Mouse (Mus musculus) testis, adult 2 months (tissue): ENCODE measurements around the gene Map1b. TPM values are rescaled to one million over a fixed set of nuclear protein-coding genes. Genes with fewer than 3 reads are reported as not detected.

ENCODE experiments used
- H3K27ac ChIP-seq: fragments of 200-500 bp; 2 replicates; pipeline ENCODE4 v1.5.1; 2012; ENCODE audit warnings: low read depth, low read length; ENCODE audit not compliant: control insufficient read depth, insufficient read depth
- H3K27me3 ChIP-seq: fragments of 200-500 bp; 2 replicates; pipeline ENCODE4 v1.6.1; 2012; ENCODE audit warnings: mild to moderate bottlenecking, low read length, moderate library complexity; ENCODE audit not compliant: control insufficient read depth, insufficient read depth
- H3K36me3 ChIP-seq: fragments of 200-500 bp; 2 replicates; pipeline ENCODE4 v1.6.1; 2012; ENCODE audit warnings: mild to moderate bottlenecking, low read length; ENCODE audit not compliant: control insufficient read depth, insufficient read depth
- H3K4me1 ChIP-seq: fragments of 200-500 bp; 2 replicates; pipeline ENCODE4 v1.6.1; 2012; ENCODE audit warnings: low read length; ENCODE audit not compliant: control insufficient read depth, insufficient read depth
- H3K4me3 ChIP-seq: fragments of 200-500 bp; 2 replicates; pipeline ENCODE4 v1.5.1; 2012; ENCODE audit warnings: low read depth, mild to moderate bottlenecking, low read length, moderate library complexity, mixed read lengths; ENCODE audit not compliant: control insufficient read depth
- CTCF ChIP-seq: fragments of 200-500 bp; IDR thresholded peaks from 2 replicates; pipeline ENCODE4 v1.5.1; 2012; ENCODE audit warnings: low read depth, mild to moderate bottlenecking, inconsistent platforms, low read length, moderate library complexity; ENCODE audit not compliant: control insufficient read depth, insufficient read depth, insufficient replicate concordance
- POLR2A ChIP-seq: fragments of 200-500 bp; IDR thresholded peaks from 2 replicates; pipeline ENCODE4 v1.6.1; 2012; ENCODE audit warnings: low read depth, mild to moderate bottlenecking, inconsistent platforms, low read length, moderate library complexity; ENCODE audit not compliant: control insufficient read depth
- polyA plus RNA-seq: library from polyadenylated mRNA; depleted of rRNA; stranded (reverse); fragments of >200 nt; gene quantifications from 2 replicates; pipeline ENCODE4 v1.2.3, GENCODE M21; 2012

Gene Map1b
- polyA plus RNA-seq, 1 experiment, result 5.6 TPM

DNA sequence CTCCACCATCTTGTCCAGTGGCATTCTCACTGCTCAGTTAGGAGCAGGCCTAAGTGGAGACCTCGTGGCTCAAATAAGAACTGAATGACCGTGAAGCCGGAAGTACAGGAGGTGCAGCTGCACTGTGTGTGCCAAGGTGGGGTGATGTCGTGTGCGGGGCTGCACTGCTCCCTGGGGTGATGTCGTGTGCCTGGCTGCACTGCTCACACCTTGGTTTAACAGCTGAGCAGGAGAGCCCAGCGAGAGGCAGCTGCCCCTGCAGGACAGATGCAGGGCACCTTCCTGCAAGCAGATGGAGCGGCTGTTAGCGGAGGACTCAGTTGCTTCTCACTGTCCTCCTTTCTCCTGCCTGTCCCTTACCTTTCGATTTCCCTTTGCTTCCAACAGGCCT is 102.0 kb downstream of the Map1b start:
- TF ChIP-seq CTCF (no peak), POLR2A (no peak)
- Histone ChIP-seq H3K27ac (no peak overlapping the region), H3K4me3 (no peak overlapping the region), H3K36me3 (peaks cover 1% of the 10 kb centered on the region), H3K4me1 (no peaks in the 10 kb centered on the region), H3K27me3 (no peaks in the 10 kb centered on the region)

DNA sequence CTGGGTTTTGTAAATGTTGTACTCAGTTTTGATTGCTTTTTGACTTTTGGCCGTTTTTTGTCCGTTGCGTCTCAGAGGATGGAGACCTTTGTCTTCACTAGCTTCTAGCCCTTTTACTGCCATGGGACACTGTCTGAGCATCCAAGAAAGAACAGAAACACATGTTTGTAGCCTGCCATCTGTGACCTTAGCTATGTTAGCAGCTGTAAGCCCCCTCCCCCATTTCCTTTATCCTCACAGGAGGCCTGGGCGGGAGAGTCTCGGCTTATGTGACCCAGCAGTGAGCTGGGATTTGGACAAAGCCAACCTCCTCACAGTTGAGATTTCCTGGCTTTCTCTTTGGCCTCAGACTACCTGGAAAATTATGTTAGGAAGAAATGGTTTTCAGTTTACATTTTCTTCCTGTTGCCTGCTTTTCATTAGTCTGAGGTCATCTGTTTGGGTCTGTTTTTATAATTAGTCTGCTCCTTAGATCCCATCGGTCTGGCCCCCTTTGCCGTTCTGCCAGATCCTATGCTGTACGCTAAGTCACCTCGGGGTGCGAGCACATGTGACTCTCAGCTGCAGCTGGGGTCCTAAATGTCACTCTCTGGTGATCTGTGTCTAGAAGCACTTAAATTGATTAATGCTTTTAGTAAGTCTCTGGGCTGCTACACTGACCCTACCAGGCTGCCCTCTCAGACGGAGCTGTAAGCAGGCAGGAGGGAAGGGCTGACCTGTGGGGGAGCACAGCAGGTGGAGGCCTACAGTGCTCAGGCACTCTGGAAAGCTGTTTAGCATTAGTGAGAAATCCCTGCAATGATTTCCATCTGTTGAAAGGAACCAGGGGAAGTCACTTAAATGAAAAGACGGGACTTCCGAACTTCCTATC is 102.6 kb downstream of the Map1b start:
- Histone ChIP-seq H3K27me3 (no peaks in the 10 kb centered on the region), H3K27ac (no peak overlapping the region), H3K4me3 (no peak overlapping the region), H3K4me1 (no peaks in the 10 kb centered on the region), H3K36me3 (peaks cover 1% of the 10 kb centered on the region)
- TF ChIP-seq POLR2A (no peak), CTCF (no peak)

DNA sequence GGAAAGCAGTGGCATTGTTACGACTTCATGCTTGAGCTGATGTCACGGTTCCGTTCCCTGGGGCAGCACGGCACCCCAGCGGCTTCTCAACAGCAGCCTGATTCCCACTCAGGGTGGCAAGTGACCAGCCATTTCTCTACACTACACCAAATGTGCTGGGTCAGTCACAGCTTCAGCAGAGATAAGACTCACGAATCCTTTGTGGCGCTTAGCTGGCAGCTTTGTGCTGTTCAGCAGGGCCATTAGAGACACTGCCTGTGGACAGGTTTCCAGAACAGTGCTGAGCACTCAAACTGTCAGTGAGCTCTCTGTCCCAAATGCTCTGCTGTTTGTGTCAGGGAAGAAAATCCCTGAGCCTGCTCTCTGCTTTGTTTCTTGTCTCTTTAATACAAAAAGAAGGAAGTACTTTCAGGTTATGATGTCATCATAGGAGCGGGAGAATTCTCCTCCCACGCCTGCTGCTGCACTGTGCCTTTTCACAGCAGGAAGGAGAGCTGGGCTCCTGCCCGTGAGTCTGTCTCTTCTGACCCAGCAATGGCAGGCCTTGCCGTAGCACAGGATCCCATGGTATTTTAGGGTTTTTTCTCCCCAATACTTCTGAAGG is 103.8 kb downstream of the Map1b start:
- H3K27ac ChIP-seq, result no peak overlapping the region
- H3K27me3 ChIP-seq, result no peaks in the 10 kb centered on the region
- peaks cover 1% of the 10 kb centered on the region for H3K36me3 ChIP-seq
- TF ChIP-seq POLR2A (no peak), CTCF (no peak)
- no peaks in the 10 kb centered on the region for H3K4me1 ChIP-seq
- no peak overlapping the region for H3K4me3 ChIP-seq

DNA sequence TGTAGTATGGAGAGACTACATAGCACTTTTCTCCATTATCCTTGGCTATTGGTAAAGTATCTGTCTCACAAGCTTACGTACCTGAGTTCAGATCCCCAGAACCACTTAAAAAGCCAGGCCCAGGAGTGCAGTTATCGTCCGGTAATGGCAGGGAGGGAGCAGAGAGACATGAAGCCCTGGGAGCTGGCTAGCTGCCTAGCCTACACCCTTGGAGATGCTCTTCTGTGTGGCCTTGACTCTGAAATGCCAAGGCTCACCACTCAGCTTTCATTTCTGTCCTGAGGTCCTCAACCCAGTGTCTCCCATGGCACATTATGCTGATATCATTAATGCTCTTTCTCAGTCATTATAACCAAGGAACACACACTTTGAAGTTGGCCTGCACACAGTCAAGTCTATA is 104.6 kb downstream of the Map1b start:
- Histone ChIP-seq H3K4me1 (no peaks in the 10 kb centered on the region), H3K36me3 (peaks cover 1% of the 10 kb centered on the region), H3K4me3 (no peak overlapping the region), H3K27me3 (no peaks in the 10 kb centered on the region), H3K27ac (no peak overlapping the region)
- TF ChIP-seq POLR2A (no peak), CTCF (no peak)

DNA sequence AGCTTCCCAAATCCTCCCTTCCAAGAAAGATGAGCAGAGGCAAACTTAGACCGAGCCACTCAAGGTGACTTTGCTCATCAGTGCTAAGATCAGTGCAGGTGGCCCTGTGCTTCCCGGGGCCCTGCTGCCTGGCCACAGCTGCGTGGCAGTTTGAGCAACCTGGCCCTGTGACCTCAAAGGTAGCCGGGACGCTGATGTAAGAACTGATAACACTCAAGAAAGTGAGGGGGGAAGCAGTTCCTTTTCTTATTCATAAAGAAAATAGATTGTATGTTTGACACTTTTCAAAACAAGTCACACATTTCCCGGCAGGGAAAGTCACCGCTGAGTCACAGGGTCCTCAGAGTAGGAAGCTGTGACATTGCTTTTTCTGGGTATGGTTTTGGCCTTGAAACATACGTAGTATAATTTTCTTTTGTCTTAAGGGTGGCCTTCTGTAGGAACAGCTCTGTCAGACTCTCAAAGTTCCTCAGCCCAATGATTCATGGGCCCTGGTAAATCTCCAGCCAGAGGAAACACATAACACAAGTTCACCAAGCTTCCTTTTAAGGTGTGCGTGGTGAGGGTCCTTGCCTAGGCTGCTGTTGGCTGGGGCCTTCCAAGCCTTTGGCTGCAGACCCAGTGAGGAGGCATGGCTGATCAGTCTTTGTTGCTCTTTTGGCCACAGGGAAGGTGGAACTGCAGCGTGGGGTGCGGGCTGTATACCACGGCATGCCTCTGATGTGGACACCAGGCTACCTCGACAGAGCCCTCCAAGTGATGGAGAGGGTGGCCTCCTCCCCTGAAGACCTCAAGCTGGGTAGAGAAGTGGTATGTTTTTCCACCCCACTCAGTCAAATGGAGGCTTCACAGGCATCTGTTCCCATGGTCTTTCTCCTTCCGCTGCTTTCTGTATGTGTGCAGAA is 105.5 kb downstream of the Map1b start:
- Histone ChIP-seq H3K4me3 (no peak overlapping the region), H3K36me3 (peaks cover 1% of the 10 kb centered on the region), H3K4me1 (no peaks in the 10 kb centered on the region), H3K27me3 (no peaks in the 10 kb centered on the region), H3K27ac (no peak overlapping the region)
- TF ChIP-seq CTCF, result no peak
- no peak for TF ChIP-seq POLR2A

DNA sequence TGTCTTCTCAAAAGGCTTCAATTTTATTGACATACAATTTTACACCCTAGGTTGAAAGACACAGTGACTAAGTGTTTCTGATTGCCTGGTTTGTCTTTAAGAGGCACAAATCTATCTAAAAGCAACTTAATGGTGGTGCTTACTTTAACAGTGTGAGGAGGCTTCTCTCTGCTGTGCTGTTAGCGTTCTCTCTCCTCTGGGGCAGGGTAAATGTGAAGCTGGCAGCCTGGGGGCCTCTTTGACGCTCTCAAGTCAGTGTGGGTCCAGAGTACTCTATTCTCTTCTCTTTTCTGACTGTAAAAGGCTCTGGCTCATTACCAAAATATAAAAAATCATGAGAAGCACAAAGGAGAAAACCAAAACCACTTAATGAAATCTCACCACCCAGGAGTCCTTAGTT is 107.1 kb downstream of the Map1b start:
- Histone ChIP-seq H3K4me3 (no peak overlapping the region), H3K27me3 (no peaks in the 10 kb centered on the region), H3K27ac (no peak overlapping the region), H3K4me1 (no peaks in the 10 kb centered on the region), H3K36me3 (peaks cover 1% of the 10 kb centered on the region)
- no peak for TF ChIP-seq POLR2A
- TF ChIP-seq CTCF, result no peak

DNA sequence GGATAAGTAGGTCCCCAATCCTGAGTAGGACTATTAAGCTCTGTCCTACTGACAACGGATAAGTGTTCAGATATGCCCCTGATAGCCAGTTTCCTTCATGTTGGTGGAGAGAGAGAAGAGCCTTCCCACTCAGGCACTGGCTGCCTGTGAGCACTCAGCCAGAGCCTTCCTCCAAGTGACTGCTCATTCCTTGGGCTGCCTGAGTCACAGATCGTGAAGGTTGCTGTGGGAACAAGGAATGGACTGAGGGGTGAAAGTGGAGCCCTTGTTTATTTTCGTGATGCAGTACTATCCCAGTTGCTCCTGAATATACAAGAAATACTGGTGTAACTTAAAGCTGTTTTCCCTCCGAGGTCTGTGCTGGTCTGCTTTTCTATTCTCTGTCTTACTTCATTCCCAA is 117.0 kb downstream of the Map1b start:
- no peaks in the 10 kb centered on the region for H3K36me3 ChIP-seq
- no peak overlapping the region for H3K27ac ChIP-seq
- H3K4me1 ChIP-seq, result peaks cover 8% of the 10 kb centered on the region
- H3K27me3 ChIP-seq, result no peaks in the 10 kb centered on the region
- no peak for TF ChIP-seq CTCF
- TF ChIP-seq POLR2A, result no peak
- H3K4me3 ChIP-seq, result no peak overlapping the region
